ENCODE assay signal across 15 mouse cellular contexts in the genomic region with DNA sequence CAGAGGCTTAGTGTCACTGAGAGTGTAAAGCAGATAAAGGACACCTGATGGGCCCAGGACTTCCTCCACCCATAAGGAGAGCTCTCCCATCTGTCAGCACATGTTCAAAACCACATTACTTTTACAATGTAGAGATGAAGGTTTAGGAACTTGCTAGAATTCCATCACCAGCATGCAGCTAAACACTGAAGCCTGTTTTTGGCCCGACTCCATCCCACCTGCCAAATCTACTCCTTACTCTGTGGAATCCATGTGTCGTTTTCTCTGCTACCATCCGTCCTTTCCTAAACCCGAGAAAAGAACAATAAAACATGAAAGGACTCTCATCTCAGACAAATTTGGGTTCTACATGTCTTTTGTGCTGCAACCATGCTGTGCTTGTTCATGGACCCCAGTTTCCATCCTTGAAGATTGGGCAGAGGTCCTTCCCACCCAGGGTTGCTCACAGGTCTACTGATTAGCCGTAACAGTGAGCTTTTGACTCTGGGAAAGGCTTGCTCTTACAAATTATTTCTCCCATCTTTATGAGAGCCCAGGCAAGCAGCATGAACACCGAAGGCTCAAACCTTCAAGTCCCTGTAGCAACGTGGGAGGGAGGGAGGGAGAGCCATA.
A peak's percentile ranks its signal among the peaks of the same experiment; 100 is the strongest.
DNase-seq lines count a peak whose midpoint lies in the region; ATAC-seq and TF ChIP-seq lines count a peak whose summit lies in the region.
"Had no signal": no experiment of that assay in that cellular context is flagged by ENCODE, and none has a peak within 500 bp of the region (broad histone marks: within the 10 kb centered on the region; RNA-seq: fewer than 3 reads in every experiment).

No protein-coding gene starts in this region.

- H3K4me3 ChIP-seq in midbrain, embryonic 11.5 days (ENCODE audit: low read depth, low read length): no peak overlapping the region
- no peak overlapping the region for H3K4me3 ChIP-seq in midbrain, embryonic 14.5 days (replicated peaks; ENCODE audit: low read depth, low read length)
- H3K4me3 ChIP-seq in midbrain, embryonic 13.5 days (replicated peaks): no peak overlapping the region
- no peak overlapping the region for H3K4me3 ChIP-seq in gastrocnemius, adult 2 months
- H3K4me3 ChIP-seq: layer of hippocampus, adult 2 months had no signal

- peaks cover 41% of the 10 kb centered on the region for H3K4me1 ChIP-seq in midbrain, embryonic 11.5 days (ENCODE audit: control insufficient read depth, insufficient read depth, low read length)
- peaks cover 18% of the 10 kb centered on the region; the same call in 1 of the 2 replicates for H3K4me1 ChIP-seq in midbrain, embryonic 14.5 days (ENCODE audit: control insufficient read depth, insufficient read depth, low read length)
- peaks cover 28% of the 10 kb centered on the region for H3K4me1 ChIP-seq in midbrain, embryonic 13.5 days (replicated peaks)

- peak; percentile 33 for ATAC-seq in cerebellum, adult (ENCODE audit: insufficient number of reproducible peaks, low FRiP score, low TSS enrichment)
- ATAC-seq in midbrain, embryonic 11.5 days (ENCODE audit: low FRiP score): no peak; the same call in 1 of the 2 replicates
- ATAC-seq in midbrain, embryonic 14.5 days (ENCODE audit: low FRiP score, low TSS enrichment): no peak
- ATAC-seq in midbrain, embryonic 13.5 days: 0 out of 2 replicates have a peak, but pooled peaks have one; percentile 7
- ATAC-seq: activated CD4-positive, CD25-positive, alpha-beta regulatory T cell, adult 4 months; inflammation-experienced regulatory T-cells, adult 6 months had no signal

- H3K4me2 ChIP-seq in midbrain, embryonic 11.5 days: no peak overlapping the region
- H3K4me2 ChIP-seq in midbrain, embryonic 14.5 days (ENCODE audit: low read length): no peak overlapping the region
- H3K4me2 ChIP-seq in midbrain, embryonic 13.5 days (replicated peaks): no peak overlapping the region

- intact Hi-C loops in gastrocnemius, adult 2 months (cut with DNase I): no loop called here

- H3K36me3 ChIP-seq in midbrain, embryonic 11.5 days (ENCODE audit: control insufficient read depth, insufficient read depth, low read length): no peaks in the 10 kb centered on the region
- H3K36me3 ChIP-seq in midbrain, embryonic 14.5 days (ENCODE audit: control insufficient read depth, insufficient read depth, low read length): no peaks in the 10 kb centered on the region
- no peaks in the 10 kb centered on the region for H3K36me3 ChIP-seq in midbrain, embryonic 13.5 days

- H3K27ac ChIP-seq in midbrain, embryonic 11.5 days (ENCODE audit: low read depth, low read length): peak overlapping the region; percentile 57
- no peak overlapping the region for H3K27ac ChIP-seq in midbrain, embryonic 14.5 days (replicated peaks; ENCODE audit: low read depth, low read length)
- H3K27ac ChIP-seq in midbrain, embryonic 13.5 days: no peak overlapping the region
- no peak overlapping the region for H3K27ac ChIP-seq in gastrocnemius, adult 2 months
- H3K27ac ChIP-seq: layer of hippocampus, adult 2 months had no signal

- H3K9me3 ChIP-seq in midbrain, embryonic 11.5 days (ENCODE audit: control insufficient read depth, low read length): no peaks in the 10 kb centered on the region
- H3K9me3 ChIP-seq in midbrain, embryonic 14.5 days (ENCODE audit: control insufficient read depth, low read length): no peaks in the 10 kb centered on the region
- no peaks in the 10 kb centered on the region for H3K9me3 ChIP-seq in midbrain, embryonic 13.5 days

- H3K9ac ChIP-seq in midbrain, embryonic 11.5 days (ENCODE audit: low read length): no peak overlapping the region
- H3K9ac ChIP-seq in midbrain, embryonic 14.5 days (replicated peaks; ENCODE audit: low read length): no peak overlapping the region
- H3K9ac ChIP-seq in midbrain, embryonic 13.5 days (replicated peaks): no peak overlapping the region

- H3K27me3 ChIP-seq in midbrain, embryonic 11.5 days (ENCODE audit: control insufficient read depth, insufficient read depth, low read length): peaks cover 48% of the 10 kb centered on the region
- no peaks in the 10 kb centered on the region; the same call in 1 of the 2 replicates for H3K27me3 ChIP-seq in midbrain, embryonic 14.5 days (ENCODE audit: control insufficient read depth, insufficient read depth, low read length)
- peaks cover 50% of the 10 kb centered on the region for H3K27me3 ChIP-seq in midbrain, embryonic 13.5 days
- H3K27me3 ChIP-seq: CH12.LX had no signal

- TF ChIP-seq CTCF in gastrocnemius, adult 2 months (IDR thresholded peaks at IDR 0.05): no peak

- 22% methylated on average over 7 of the region's 7 CpGs for WGBS in midbrain, embryonic 11.5 days
- 12% methylated on average over 7 of the region's 7 CpGs for WGBS in midbrain, embryonic 14.5 days
- 12% methylated on average over 7 of the region's 7 CpGs for WGBS in midbrain, embryonic 13.5 days

- no peak for DNase-seq in cerebellum, postnatal 4 days (ENCODE audit: low spot score in 2 of 2)
- peak; percentile 94 for DNase-seq in midbrain, embryonic 11.5 days (ENCODE audit: low spot score, missing footprints)
- no peak for DNase-seq in midbrain, embryonic 14.5 days
- peak; percentile 52 to 72 for DNase-seq in cerebellum, postnatal 25 days
- DNase-seq in urinary bladder, postnatal 25 days (ENCODE audit: low spot score): no peak
- DNase-seq in gastrocnemius, adult 2 months: no peak
- DNase-seq: heart, adult 18-20 months; heart, postnatal 14 days; thymus, postnatal 25 days had no signal

Comparison
In these comparisons a context has a peak if more than half of its experiments do, and no peak if none do; other contexts are left out.
1. ATAC-seq: peak in cerebellum, adult (single experiment) and midbrain, embryonic 13.5 days (single experiment); none in midbrain, embryonic 11.5 days (single experiment) and midbrain, embryonic 14.5 days (single experiment).
2. DNase-seq: peak in midbrain, embryonic 11.5 days (single experiment) and cerebellum, postnatal 25 days (2 of 2); none in cerebellum, postnatal 4 days (0 of 2), midbrain, embryonic 14.5 days (single experiment), urinary bladder, postnatal 25 days (single experiment) and gastrocnemius, adult 2 months (single experiment).